14 mouse cellular contexts compared by ENCODE assay signal in genomic region chr1:33125062-33125461, GRCm38 (mm10).
"Had no signal": no experiment of that assay in that cellular context is flagged by ENCODE, and none has a peak within 500 bp of the region (broad histone marks: within the 10 kb centered on the region; RNA-seq: fewer than 3 reads in every experiment).

No protein-coding gene starts in this region.

- H3K9me3 ChIP-seq: limb, embryonic 15.5 days; liver, embryonic 12.5 days; stomach, embryonic 15.5 days had no signal

- H3K36me3 ChIP-seq: limb, embryonic 15.5 days; liver, embryonic 12.5 days; stomach, embryonic 15.5 days had no signal

- ATAC-seq: liver, embryonic 12.5 days; midbrain, embryonic 16.5 days had no signal

- H3K4me3 ChIP-seq: left cerebral cortex, adult 2 months; limb, embryonic 15.5 days; liver, embryonic 12.5 days; stomach, embryonic 15.5 days had no signal

- H3K27me3 ChIP-seq: limb, embryonic 15.5 days; liver, embryonic 12.5 days; stomach, embryonic 15.5 days had no signal

- DNase-seq: kidney, adult 8-10 months; kidney, postnatal 25 days; lung, embryonic 14.5 days; lung, postnatal 10 days; lung, postnatal 4 days; right cerebral cortex, postnatal 14 days; thymus, adult 2 months; thymus, postnatal 36 days had no signal

- H3K27ac ChIP-seq: left cerebral cortex, adult 2 months; limb, embryonic 15.5 days; liver, embryonic 12.5 days; stomach, embryonic 15.5 days had no signal

- H3K4me2 ChIP-seq: limb, embryonic 15.5 days; liver, embryonic 12.5 days; lung, embryonic 14.5 days; midbrain, embryonic 11.5 days; stomach, embryonic 15.5 days had no signal

- H3K9ac ChIP-seq: limb, embryonic 15.5 days; liver, embryonic 12.5 days; lung, embryonic 14.5 days; stomach, embryonic 15.5 days had no signal

- H3K4me1 ChIP-seq: limb, embryonic 15.5 days; liver, embryonic 12.5 days; stomach, embryonic 15.5 days had no signal
